Mouse (Mus musculus) liver, embryonic 14.5 days (tissue): ENCODE measurements at regions not wholly inside any gene's neighbourhood (a gene's known extent, or its start where the extent isn't known, plus 50 kb on each side); places are given as distances from the start of the nearest gene placed in this dataset.

ENCODE experiments used
- CTCF ChIP-seq: IDR thresholded peaks from 2 replicates; pipeline ENCODE4 v1.5.1; 2016; ENCODE audit warnings: antibody characterized with exemption, low read depth, control low read depth
- EP300 ChIP-seq: IDR thresholded peaks from 2 replicates; pipeline ENCODE4 v1.6.1; 2016; ENCODE audit warnings: antibody characterized with exemption, low read depth

DNA sequence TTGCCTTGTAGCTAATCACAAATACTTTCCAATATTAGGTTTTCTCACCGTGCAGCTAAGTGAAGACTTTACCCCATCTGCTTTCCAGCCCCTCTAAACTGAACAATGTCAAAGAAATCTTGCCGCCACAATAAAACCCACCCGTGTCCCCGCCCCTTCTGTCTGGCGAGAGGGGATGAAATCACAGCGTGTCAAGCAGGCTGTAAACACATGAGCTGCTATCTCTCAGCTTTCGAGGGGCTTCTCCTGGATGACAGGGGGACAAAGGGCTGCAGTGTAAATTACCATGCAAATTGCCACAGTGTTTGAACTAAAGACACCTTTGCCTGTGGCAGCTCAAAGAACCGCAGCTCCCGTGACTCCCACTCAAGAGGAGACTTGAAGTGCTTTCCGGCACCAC is 134.3 kb downstream of the Slc4a3 start:
- TF ChIP-seq EP300 (no peak), CTCF (no peak)
